24 mouse cellular contexts compared by ENCODE assay signal in the genomic region with DNA sequence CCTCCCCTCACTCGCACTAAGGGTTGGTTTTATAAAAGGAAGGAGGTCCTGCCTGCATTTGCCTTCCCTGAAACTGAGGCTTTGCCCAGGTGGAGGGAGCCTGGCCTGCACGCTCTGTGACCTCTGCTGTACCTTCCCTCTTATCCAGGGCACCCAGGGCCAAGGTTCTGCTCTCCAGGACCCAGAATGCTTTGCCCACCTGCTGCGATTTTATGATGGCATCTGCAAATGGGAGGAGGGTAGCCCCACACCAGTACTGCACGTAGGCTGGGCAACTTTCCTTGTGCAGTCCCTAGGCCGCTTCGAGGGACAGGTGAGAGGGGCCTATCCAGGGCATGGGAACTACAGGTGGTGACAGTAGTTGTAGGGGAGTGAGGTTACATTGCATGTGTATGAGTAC. TPM values are rescaled to one million over a fixed set of nuclear protein-coding genes. Genes with fewer than 3 reads are reported as not detected.
A peak's percentile ranks its signal among the peaks of the same experiment; 100 is the strongest.
DNase-seq lines count a peak whose midpoint lies in the region; ATAC-seq and TF ChIP-seq lines count a peak whose summit lies in the region.
"Had no signal": no experiment of that assay in that cellular context is flagged by ENCODE, and none has a peak within 500 bp of the region (broad histone marks: within the 10 kb centered on the region; RNA-seq: fewer than 3 reads in every experiment).

No protein-coding gene starts in this region.

- no peak overlapping the region for H3K27ac ChIP-seq in hindbrain, embryonic 10.5 days
- no peak overlapping the region for H3K27ac ChIP-seq in hindbrain, embryonic 12.5 days
- no peak overlapping the region for H3K27ac ChIP-seq in liver, embryonic 12.5 days
- no peak overlapping the region for H3K27ac ChIP-seq in liver, embryonic 11.5 days (ENCODE audit: low read depth, low read length)
- H3K27ac ChIP-seq in CH12.LX (ENCODE audit: insufficient read depth, low read depth), result peak overlapping the region; percentile 99
- H3K27ac ChIP-seq in liver, embryonic 15.5 days (replicated peaks), result no peak overlapping the region
- H3K27ac ChIP-seq: embryonic facial prominence, embryonic 10.5 days; embryonic facial prominence, embryonic 15.5 days; forebrain, embryonic 12.5 days; limb, embryonic 10.5 days; limb, embryonic 15.5 days; midbrain, embryonic 10.5 days; neural tube, embryonic 12.5 days; stomach, embryonic 15.5 days had no signal

- TF ChIP-seq RAD21 in CH12.LX (IDR thresholded peaks at IDR 0.05; ENCODE audit: low read depth, low read length), result no peak

- dilution Hi-C loops in CH12.LX (cut with MboI; ENCODE audit: extremely low pct_ligation_motif_present, extremely low pct_unique_long_range_greater_than_20kb, low sequenced_read_pairs), result no loop called here

- TF ChIP-seq CTCF in CH12.LX (conservative IDR thresholded peaks at IDR 0.05 in 1 of 2, IDR thresholded peaks at IDR 0.05 in 1 of 2; ENCODE audit: low read depth in 2 of 2, low read length in 2 of 2), result no peak

- WGBS in hindbrain, embryonic 10.5 days, result 94% methylated on average over 6 of the region's 6 CpGs
- WGBS in hindbrain, embryonic 12.5 days, result 95% methylated on average over 6 of the region's 6 CpGs
- WGBS in liver, embryonic 12.5 days (ENCODE audit: insufficient replicate concordance), result 94% methylated on average over 6 of the region's 6 CpGs
- WGBS in liver, embryonic 11.5 days, result 95% methylated on average over 6 of the region's 6 CpGs
- WGBS in liver, embryonic 15.5 days (ENCODE audit: insufficient replicate concordance), result 84% methylated on average over 6 of the region's 6 CpGs

- peaks cover 30% of the 10 kb centered on the region for H3K79me2 ChIP-seq in CH12.LX (replicated peaks; ENCODE audit: control insufficient read depth, extremely low read depth, insufficient read depth, poor library complexity, severe bottlenecking)

- peaks cover 72% of the 10 kb centered on the region for H3K4me1 ChIP-seq in hindbrain, embryonic 10.5 days (replicated peaks)
- H3K4me1 ChIP-seq in hindbrain, embryonic 12.5 days, result peaks cover 41% of the 10 kb centered on the region
- peaks cover 80% of the 10 kb centered on the region for H3K4me1 ChIP-seq in liver, embryonic 12.5 days
- peaks cover 48% of the 10 kb centered on the region for H3K4me1 ChIP-seq in liver, embryonic 11.5 days (replicated peaks; ENCODE audit: control insufficient read depth, insufficient read depth, low read length)
- peaks cover 40 to 61% of the 10 kb centered on the region in 2 experiments for H3K4me1 ChIP-seq in CH12.LX (ENCODE audit: control insufficient read depth in 1 of 2, insufficient read depth in 2 of 2)
- peaks cover 88% of the 10 kb centered on the region for H3K4me1 ChIP-seq in liver, embryonic 15.5 days (replicated peaks)

- no peak overlapping the region for H3K4me2 ChIP-seq in hindbrain, embryonic 12.5 days (replicated peaks)
- H3K4me2 ChIP-seq in liver, embryonic 12.5 days, result peak overlapping the region; percentile 99; the same call in 1 of the 2 replicates
- H3K4me2 ChIP-seq in liver, embryonic 11.5 days, result no peak overlapping the region
- H3K4me2 ChIP-seq in CH12.LX (ENCODE audit: insufficient read depth, low read depth, poor library complexity, severe bottlenecking), result peak overlapping the region; percentile 66
- peak overlapping the region; percentile 100; the same call in 1 of the 2 replicates for H3K4me2 ChIP-seq in liver, embryonic 15.5 days
- H3K4me2 ChIP-seq: embryonic facial prominence, embryonic 15.5 days; forebrain, embryonic 12.5 days; heart, embryonic 11.5 days; limb, embryonic 15.5 days; neural tube, embryonic 12.5 days; stomach, embryonic 15.5 days had no signal

- peaks cover 5% of the 10 kb centered on the region; the same call in 1 of the 2 replicates for H3K27me3 ChIP-seq in hindbrain, embryonic 10.5 days (ENCODE audit: insufficient read depth, poor library complexity, severe bottlenecking)
- no peaks in the 10 kb centered on the region for H3K27me3 ChIP-seq in hindbrain, embryonic 12.5 days
- no peaks in the 10 kb centered on the region for H3K27me3 ChIP-seq in liver, embryonic 12.5 days (replicated peaks)
- no peaks in the 10 kb centered on the region for H3K27me3 ChIP-seq in liver, embryonic 11.5 days (replicated peaks; ENCODE audit: control insufficient read depth, insufficient read depth, low read length)
- no peaks in the 10 kb centered on the region for H3K27me3 ChIP-seq in CH12.LX (replicated peaks)
- H3K27me3 ChIP-seq in liver, embryonic 15.5 days, result no peaks in the 10 kb centered on the region
- H3K27me3 ChIP-seq: embryonic facial prominence, embryonic 15.5 days; forebrain, embryonic 12.5 days; limb, embryonic 15.5 days; neural tube, embryonic 12.5 days; stomach, embryonic 15.5 days had no signal

- no peak for TF ChIP-seq POLR2A in CH12.LX (IDR thresholded peaks at IDR 0.05; ENCODE audit: low read depth, low read length)

- no peaks in the 10 kb centered on the region for H3K9me3 ChIP-seq in hindbrain, embryonic 10.5 days
- no peaks in the 10 kb centered on the region for H3K9me3 ChIP-seq in hindbrain, embryonic 12.5 days (replicated peaks)
- no peaks in the 10 kb centered on the region for H3K9me3 ChIP-seq in liver, embryonic 12.5 days (replicated peaks)
- H3K9me3 ChIP-seq in liver, embryonic 11.5 days (ENCODE audit: control insufficient read depth, low read length), result no peaks in the 10 kb centered on the region
- H3K9me3 ChIP-seq in CH12.LX (replicated peaks; ENCODE audit: low read length), result no peaks in the 10 kb centered on the region
- H3K9me3 ChIP-seq in liver, embryonic 15.5 days (replicated peaks), result no peaks in the 10 kb centered on the region
- H3K9me3 ChIP-seq: embryonic facial prominence, embryonic 10.5 days; embryonic facial prominence, embryonic 15.5 days; forebrain, embryonic 12.5 days; limb, embryonic 10.5 days; limb, embryonic 15.5 days; midbrain, embryonic 10.5 days; neural tube, embryonic 12.5 days; stomach, embryonic 15.5 days had no signal

- H3K4me3 ChIP-seq in hindbrain, embryonic 10.5 days, result peak overlapping the region; percentile 76
- H3K4me3 ChIP-seq in hindbrain, embryonic 12.5 days, result no peak overlapping the region
- no peak overlapping the region for H3K4me3 ChIP-seq in liver, embryonic 12.5 days
- no peak overlapping the region for H3K4me3 ChIP-seq in liver, embryonic 11.5 days (ENCODE audit: low read depth, low read length)
- peak overlapping the region in 2 of 3 experiments; percentile 55 to 61 for H3K4me3 ChIP-seq in CH12.LX (replicated peaks in 1 of 3; ENCODE audit: low read depth in 2 of 3, low read length in 2 of 3, poor library complexity in 1 of 3)
- no peak overlapping the region for H3K4me3 ChIP-seq in liver, embryonic 15.5 days (replicated peaks)
- H3K4me3 ChIP-seq: embryonic facial prominence, embryonic 10.5 days; embryonic facial prominence, embryonic 15.5 days; forebrain, embryonic 12.5 days; limb, embryonic 10.5 days; limb, embryonic 15.5 days; myocyte; neural tube, embryonic 12.5 days; stomach, embryonic 15.5 days had no signal

- peaks cover 64% of the 10 kb centered on the region for H3K36me3 ChIP-seq in hindbrain, embryonic 10.5 days
- peaks cover 49% of the 10 kb centered on the region for H3K36me3 ChIP-seq in hindbrain, embryonic 12.5 days
- H3K36me3 ChIP-seq in liver, embryonic 12.5 days, result peaks cover 47% of the 10 kb centered on the region
- peaks cover 16% of the 10 kb centered on the region for H3K36me3 ChIP-seq in liver, embryonic 11.5 days (ENCODE audit: control insufficient read depth, insufficient read depth, low read length)
- H3K36me3 ChIP-seq in CH12.LX (replicated peaks in 1 of 2; ENCODE audit: control insufficient read depth in 1 of 2, insufficient read depth in 1 of 2, low read length in 1 of 2), result peaks cover 39 to 53% of the 10 kb centered on the region in 2 experiments
- peaks cover 42% of the 10 kb centered on the region for H3K36me3 ChIP-seq in liver, embryonic 15.5 days (replicated peaks)

- no peak for ATAC-seq in hindbrain, embryonic 12.5 days (ENCODE audit: low FRiP score)
- ATAC-seq in liver, embryonic 12.5 days, result no peak
- ATAC-seq in liver, embryonic 11.5 days (replicated peaks; ENCODE audit: low FRiP score), result no peak
- no peak for ATAC-seq in liver, embryonic 15.5 days (ENCODE audit: insufficient read depth)
- ATAC-seq: forebrain, postnatal 0 days; hindbrain, embryonic 16.5 days had no signal

- no peak for DNase-seq in hindbrain, embryonic 10.5 days (ENCODE audit: low spot score)
- DNase-seq in liver, embryonic 11.5 days (ENCODE audit: low spot score), result no peak
- no peak for DNase-seq in CH12.LX (ENCODE audit: extremely low read depth)
- DNase-seq: adrenal gland, adult 2 months; cerebellum, adult 2 months; cerebellum, postnatal 25 days; forebrain, postnatal 0 days; gastrocnemius, postnatal 14 days; kidney, adult 9 months; lung, adult 2 months had no signal

- in situ Hi-C loops in CH12.LX (cut with MboI; ENCODE audit: low pct_ligation_motif_present, low pct_unique_long_range_greater_than_20kb, low sequenced_read_pairs), result no loop called here

- TF ChIP-seq EP300 in CH12.LX (IDR thresholded peaks at IDR 0.05; ENCODE audit: low read length), result no peak

- no peak overlapping the region for H3K9ac ChIP-seq in hindbrain, embryonic 12.5 days
- H3K9ac ChIP-seq in liver, embryonic 12.5 days, result no peak overlapping the region
- no peak overlapping the region for H3K9ac ChIP-seq in liver, embryonic 11.5 days (ENCODE audit: low read depth, low read length)
- peak overlapping the region; percentile 79 for H3K9ac ChIP-seq in CH12.LX (ENCODE audit: insufficient read depth, low read depth)
- no peak overlapping the region for H3K9ac ChIP-seq in liver, embryonic 15.5 days
- H3K9ac ChIP-seq: embryonic facial prominence, embryonic 15.5 days; forebrain, embryonic 12.5 days; forebrain, postnatal 0 days; limb, embryonic 15.5 days; neural tube, embryonic 12.5 days; stomach, embryonic 15.5 days had no signal

RNA-seq across cellular contexts. Expression of gene Map4k2, which starts 1.7 kb away (rescaled TPM):
- polyA plus RNA-seq in hindbrain, embryonic 10.5 days (2016; fragmentation: Nextera tagmentation; extraction: Ambion mirVana), result 13.1 and 14.7 TPM in 2 replicates
- 15.0 and 16.0 TPM in 2 replicates for polyA plus RNA-seq in hindbrain, embryonic 12.5 days (2016; fragmentation: Nextera tagmentation; extraction: Ambion mirVana)
- polyA plus RNA-seq in liver, embryonic 12.5 days (2016; fragmentation: Nextera tagmentation; extraction: Ambion mirVana), result 9.2 and 9.3 TPM in 2 replicates
- 12.9 and 14.2 TPM in 2 replicates for polyA plus RNA-seq in liver, embryonic 11.5 days (2014; fragmentation: Nextera tagmentation; extraction: Ambion mirVana)
- total RNA-seq in CH12.LX (2012; rRNA removed) (77.6 and 95.2 TPM in 2 replicates), CH12.LX (2014; rRNA removed) (55.5 and 56.7 TPM in 2 replicates)
- polyA plus RNA-seq in CH12.LX (2012; ENCODE audit: insufficient read length, low read depth), result 119 and 127 TPM in 2 replicates
- 7.7 and 9.1 TPM in 2 replicates for polyA plus RNA-seq in liver, embryonic 15.5 days (2015; fragmentation: Nextera tagmentation; extraction: Ambion mirVana)

RNA-seq across cellular contexts. Expression of gene Men1, which starts 4.4 kb away (rescaled TPM):
- 125 and 129 TPM in 2 replicates for polyA plus RNA-seq in hindbrain, embryonic 10.5 days (2016; fragmentation: Nextera tagmentation; extraction: Ambion mirVana)
- polyA plus RNA-seq in hindbrain, embryonic 12.5 days (2016; fragmentation: Nextera tagmentation; extraction: Ambion mirVana), result 91.5 and 95.8 TPM in 2 replicates
- polyA plus RNA-seq in liver, embryonic 12.5 days (2016; fragmentation: Nextera tagmentation; extraction: Ambion mirVana), result 48.6 and 49.4 TPM in 2 replicates
- polyA plus RNA-seq in liver, embryonic 11.5 days (2014; fragmentation: Nextera tagmentation; extraction: Ambion mirVana), result 53.8 and 59.7 TPM in 2 replicates
- total RNA-seq in CH12.LX (2012; rRNA removed) (42.9 and 43.0 TPM in 2 replicates), CH12.LX (2014; rRNA removed) (23.5 and 24.9 TPM in 2 replicates)
- 50.7 and 67.8 TPM in 2 replicates for polyA plus RNA-seq in CH12.LX (2012; ENCODE audit: insufficient read length, low read depth)
- 25.1 and 25.4 TPM in 2 replicates for polyA plus RNA-seq in liver, embryonic 15.5 days (2015; fragmentation: Nextera tagmentation; extraction: Ambion mirVana)

RNA-seq across cellular contexts. Expression of gene Sf1, which starts 24.3 kb away (rescaled TPM):
- 198 and 221 TPM in 2 replicates for polyA plus RNA-seq in hindbrain, embryonic 10.5 days (2016; fragmentation: Nextera tagmentation; extraction: Ambion mirVana)
- 168 and 176 TPM in 2 replicates for polyA plus RNA-seq in hindbrain, embryonic 12.5 days (2016; fragmentation: Nextera tagmentation; extraction: Ambion mirVana)
- 115 and 119 TPM in 2 replicates for polyA plus RNA-seq in liver, embryonic 12.5 days (2016; fragmentation: Nextera tagmentation; extraction: Ambion mirVana)
- polyA plus RNA-seq in liver, embryonic 11.5 days (2014; fragmentation: Nextera tagmentation; extraction: Ambion mirVana), result 194 and 203 TPM in 2 replicates
- 70.4 and 83.2 TPM in 2 replicates for total RNA-seq in CH12.LX (2012; rRNA removed)
- 54.5 and 64.7 TPM in 2 replicates for total RNA-seq in CH12.LX (2014; rRNA removed)
- 229 and 251 TPM in 2 replicates for polyA plus RNA-seq in CH12.LX (2012; ENCODE audit: insufficient read length, low read depth)
- 64.3 and 68.8 TPM in 2 replicates for polyA plus RNA-seq in liver, embryonic 15.5 days (2015; fragmentation: Nextera tagmentation; extraction: Ambion mirVana)

RNA-seq across cellular contexts. Expression of gene Cdc42bpg, which starts 32.9 kb away (rescaled TPM):
- polyA plus RNA-seq in hindbrain, embryonic 10.5 days (2016; fragmentation: Nextera tagmentation; extraction: Ambion mirVana), result 0.29 and 0.37 TPM in 2 replicates
- polyA plus RNA-seq in hindbrain, embryonic 12.5 days (2016; fragmentation: Nextera tagmentation; extraction: Ambion mirVana), result 0.48 and 0.61 TPM in 2 replicates
- polyA plus RNA-seq in liver, embryonic 12.5 days (2016; fragmentation: Nextera tagmentation; extraction: Ambion mirVana), result 0.20 TPM in 2 replicates
- polyA plus RNA-seq in liver, embryonic 11.5 days (2014; fragmentation: Nextera tagmentation; extraction: Ambion mirVana), result 0.26 and 1.2 TPM in 2 replicates
- total RNA-seq in CH12.LX (2012; rRNA removed) (4.1 and 4.2 TPM in 2 replicates), CH12.LX (2014; rRNA removed) (0.65 and 0.79 TPM in 2 replicates)
- polyA plus RNA-seq in CH12.LX (2012; ENCODE audit: insufficient read length, low read depth), result 2.3 and 2.6 TPM in 2 replicates
- 0.21 and 0.38 TPM in 2 replicates for polyA plus RNA-seq in liver, embryonic 15.5 days (2015; fragmentation: Nextera tagmentation; extraction: Ambion mirVana)

RNA-seq across cellular contexts. Expression of gene Pygm, which starts 45.0 kb away (rescaled TPM):
- polyA plus RNA-seq in hindbrain, embryonic 10.5 days (2016; fragmentation: Nextera tagmentation; extraction: Ambion mirVana), result 1.3 and 1.9 TPM in 2 replicates
- polyA plus RNA-seq in hindbrain, embryonic 12.5 days (2016; fragmentation: Nextera tagmentation; extraction: Ambion mirVana), result 1.8 and 3.9 TPM in 2 replicates
- polyA plus RNA-seq in liver, embryonic 12.5 days (2016; fragmentation: Nextera tagmentation; extraction: Ambion mirVana), result 2.6 and 2.7 TPM in 2 replicates
- polyA plus RNA-seq in liver, embryonic 11.5 days (2014; fragmentation: Nextera tagmentation; extraction: Ambion mirVana), result 1.4 and 4.3 TPM in 2 replicates
- total RNA-seq in CH12.LX (2012; rRNA removed) (0.47 and 0.63 TPM in 2 replicates), CH12.LX (2014; rRNA removed) (0.32 and 0.92 TPM in 2 replicates)
- polyA plus RNA-seq in CH12.LX (2012; ENCODE audit: insufficient read length, low read depth), result 1.2 and 2.0 TPM in 2 replicates
- polyA plus RNA-seq in liver, embryonic 15.5 days (2015; fragmentation: Nextera tagmentation; extraction: Ambion mirVana), result 6.4 and 9.2 TPM in 2 replicates

Comparison
In these comparisons a context has a peak if more than half of its experiments do, and no peak if none do; other contexts are left out.
1. H3K4me3 ChIP-seq: peak in hindbrain, embryonic 10.5 days (single experiment) and CH12.LX (2 of 3); none in hindbrain, embryonic 12.5 days (single experiment), liver, embryonic 12.5 days (single experiment), liver, embryonic 11.5 days (single experiment) and liver, embryonic 15.5 days (single experiment).
2. H3K4me2 ChIP-seq: peak in liver, embryonic 12.5 days (single experiment), CH12.LX (single experiment) and liver, embryonic 15.5 days (single experiment); none in hindbrain, embryonic 12.5 days (single experiment) and liver, embryonic 11.5 days (single experiment).